Mouse (Mus musculus): ENCODE results near the gene Gm19684. TPM values are rescaled to one million over a fixed set of nuclear protein-coding genes. Genes with fewer than 3 reads are reported as not detected.

The Gm19684 gene
- polyA plus RNA-seq, 1 experiment from 2014 or later, result not detected

Other genes starting within 250 kb of the Gm19684 start
- gene Dhx16, start 241.9 kb upstream of the Gm19684 start, polyA plus RNA-seq (2014; fragmentation: Nextera tagmentation; extraction: Ambion mirVana), result 42.9 and 51.3 TPM in 2 replicates
- gene 2310061I04Rik, start 224.2 kb upstream of the Gm19684 start, polyA plus RNA-seq (2014; fragmentation: Nextera tagmentation; extraction: Ambion mirVana), result 23.7 and 28.5 TPM in 2 replicates
- 213 and 214 TPM in 2 replicates for gene Atat1, start 211.6 kb upstream of the Gm19684 start, polyA plus RNA-seq (2014; fragmentation: Nextera tagmentation; extraction: Ambion mirVana)
- 67.9 and 72.0 TPM in 2 replicates for gene Mrps18b, start 205.3 kb upstream of the Gm19684 start, polyA plus RNA-seq (2014; fragmentation: Nextera tagmentation; extraction: Ambion mirVana)
- gene Ppp1r10, start 205.2 kb upstream of the Gm19684 start, polyA plus RNA-seq (2014; fragmentation: Nextera tagmentation; extraction: Ambion mirVana), result 48.9 and 49.3 TPM in 2 replicates
- gene Abcf1, start 151.9 kb upstream of the Gm19684 start, polyA plus RNA-seq (2014; fragmentation: Nextera tagmentation; extraction: Ambion mirVana), result 103 and 113 TPM in 2 replicates
- gene Gnl1, start 141.8 kb upstream of the Gm19684 start, polyA plus RNA-seq (2014; fragmentation: Nextera tagmentation; extraction: Ambion mirVana), result 35.7 and 36.5 TPM in 2 replicates
- 39.3 and 44.4 TPM in 2 replicates for gene Prr3, start 141.4 kb upstream of the Gm19684 start, polyA plus RNA-seq (2014; fragmentation: Nextera tagmentation; extraction: Ambion mirVana)
- 3.5 and 3.6 TPM in 2 replicates for gene H2-T24, start 101.1 kb upstream of the Gm19684 start, polyA plus RNA-seq (2014; fragmentation: Nextera tagmentation; extraction: Ambion mirVana)
- gene H2-T23, start 88.8 kb upstream of the Gm19684 start, polyA plus RNA-seq (2014; fragmentation: Nextera tagmentation; extraction: Ambion mirVana), result 2.7 and 3.0 TPM in 2 replicates
- 9.2 and 10.2 TPM in 2 replicates for gene H2-T22, start 78.9 kb upstream of the Gm19684 start, polyA plus RNA-seq (2014; fragmentation: Nextera tagmentation; extraction: Ambion mirVana)
- gene Gm6034, start 78.7 kb upstream of the Gm19684 start, polyA plus RNA-seq (2014; fragmentation: Nextera tagmentation; extraction: Ambion mirVana), result not detected in 2 replicates
- not detected in 2 replicates for gene Gm11127, start 63.3 kb upstream of the Gm19684 start, polyA plus RNA-seq (2014; fragmentation: Nextera tagmentation; extraction: Ambion mirVana)
- not detected in 2 replicates for gene Gm7030, start 7.7 kb downstream of the Gm19684 start, polyA plus RNA-seq (2014; fragmentation: Nextera tagmentation; extraction: Ambion mirVana)
- gene Gm8909, start 46.9 kb downstream of the Gm19684 start, polyA plus RNA-seq (2014; fragmentation: Nextera tagmentation; extraction: Ambion mirVana), result not detected in 2 replicates
- gene H2-T3, start 68.6 kb downstream of the Gm19684 start, polyA plus RNA-seq (2014; fragmentation: Nextera tagmentation; extraction: Ambion mirVana), result not detected in 2 replicates
- 86.5 and 87.2 TPM in 2 replicates for gene Rpp21, start 136.4 kb downstream of the Gm19684 start, polyA plus RNA-seq (2014; fragmentation: Nextera tagmentation; extraction: Ambion mirVana)
- gene Trim39, start 150.6 kb downstream of the Gm19684 start, polyA plus RNA-seq (2014; fragmentation: Nextera tagmentation; extraction: Ambion mirVana), result 18.0 and 19.8 TPM in 2 replicates
- gene H2-M10.2, start 164.8 kb downstream of the Gm19684 start, polyA plus RNA-seq (2014; fragmentation: Nextera tagmentation; extraction: Ambion mirVana), result not detected in 2 replicates
- gene H2-M10.1, start 204.5 kb downstream of the Gm19684 start, polyA plus RNA-seq (2014; fragmentation: Nextera tagmentation; extraction: Ambion mirVana), result not detected in 2 replicates
- not detected in 2 replicates for gene H2-M10.3, start 246.7 kb downstream of the Gm19684 start, polyA plus RNA-seq (2014; fragmentation: Nextera tagmentation; extraction: Ambion mirVana)